Mouse (Mus musculus) liver, embryonic 11.5 days (tissue): ENCODE results near the gene Sat2. TPM values are rescaled to one million over a fixed set of nuclear protein-coding genes. Genes with fewer than 3 reads are reported as not detected.

Source experiments
- ATAC-seq: fragments of 200-750 bp; cut with Nextera tagmentation; replicated peaks from 2 replicates; pipeline ENCODE4 v1.8.0; 2017; ENCODE audit warnings: moderate number of reproducible peaks, mild to moderate bottlenecking, moderate TSS enrichment, moderate library complexity; ENCODE audit not compliant: low FRiP score
- DNase-seq: peaks from one replicate; pipeline ENCODE4 v3.0.0-alpha.2; 2017; ENCODE audit warnings: low spot score
- H3K27ac ChIP-seq: fragments of 300-500 bp; sonication (generic); 2 replicates; pipeline ENCODE4 v1.5.1; 2014; ENCODE audit warnings: mild to moderate bottlenecking, low read depth, low read length, control low read depth
- H3K27me3 ChIP-seq: fragments of 300-500 bp; sonication (generic); replicated peaks from 2 replicates; pipeline ENCODE4 v1.6.1; 2014; ENCODE audit warnings: low read length, mixed read lengths; ENCODE audit not compliant: control insufficient read depth, insufficient read depth
- H3K36me3 ChIP-seq: fragments of 300-500 bp; sonication (generic); 2 replicates; pipeline ENCODE4 v1.6.1; 2014; ENCODE audit warnings: mild to moderate bottlenecking, low read length, moderate library complexity, mixed read lengths; ENCODE audit not compliant: control insufficient read depth, insufficient read depth
- H3K4me1 ChIP-seq: fragments of 300-500 bp; sonication (generic); replicated peaks from 2 replicates; pipeline ENCODE4 v1.6.1; 2014; ENCODE audit warnings: low read length, mixed read lengths; ENCODE audit not compliant: control insufficient read depth, insufficient read depth
- H3K4me2 ChIP-seq: fragments of 300-500 bp; sonication (generic); 2 replicates; pipeline ENCODE4 v1.6.1; 2014; ENCODE audit warnings: mild to moderate bottlenecking, control low read depth, moderate library complexity
- H3K4me3 ChIP-seq: fragments of 300-500 bp; sonication (generic); 2 replicates; pipeline ENCODE4 v1.5.1; 2014; ENCODE audit warnings: low read depth, low read length, control low read depth
- H3K9ac ChIP-seq: fragments of 300-500 bp; sonication (generic); 2 replicates; pipeline ENCODE4 v1.6.1; 2014; ENCODE audit warnings: low read depth, low read length, control low read depth
- H3K9me3 ChIP-seq: fragments of 300-500 bp; sonication (generic); 2 replicates; pipeline ENCODE4 v1.6.1; 2016; ENCODE audit warnings: low read length, inconsistent platforms, mixed read lengths; ENCODE audit not compliant: control insufficient read depth
- WGBS: fragments of 180-500 bp; shearing (Covaris S2); extraction: QIAGEN DNeasy Blood & Tissue Kit; methylation state at CpG from one replicate; pipeline ENCODE4 v1.1.7; 2014; 5-methylcytosine and 5-hydroxymethylcytosine counted together
- polyA plus RNA-seq: library from polyadenylated mRNA; unstranded; fragments of >200 nt; fragmentation: Nextera tagmentation; extraction: Ambion mirVana; gene quantifications from 2 replicates; pipeline ENCODE4 v1.2.1, GENCODE M21; 2014

The Sat2 gene
- polyA plus RNA-seq, 1 experiment from 2014 or later: 16.7 TPM

DNA sequence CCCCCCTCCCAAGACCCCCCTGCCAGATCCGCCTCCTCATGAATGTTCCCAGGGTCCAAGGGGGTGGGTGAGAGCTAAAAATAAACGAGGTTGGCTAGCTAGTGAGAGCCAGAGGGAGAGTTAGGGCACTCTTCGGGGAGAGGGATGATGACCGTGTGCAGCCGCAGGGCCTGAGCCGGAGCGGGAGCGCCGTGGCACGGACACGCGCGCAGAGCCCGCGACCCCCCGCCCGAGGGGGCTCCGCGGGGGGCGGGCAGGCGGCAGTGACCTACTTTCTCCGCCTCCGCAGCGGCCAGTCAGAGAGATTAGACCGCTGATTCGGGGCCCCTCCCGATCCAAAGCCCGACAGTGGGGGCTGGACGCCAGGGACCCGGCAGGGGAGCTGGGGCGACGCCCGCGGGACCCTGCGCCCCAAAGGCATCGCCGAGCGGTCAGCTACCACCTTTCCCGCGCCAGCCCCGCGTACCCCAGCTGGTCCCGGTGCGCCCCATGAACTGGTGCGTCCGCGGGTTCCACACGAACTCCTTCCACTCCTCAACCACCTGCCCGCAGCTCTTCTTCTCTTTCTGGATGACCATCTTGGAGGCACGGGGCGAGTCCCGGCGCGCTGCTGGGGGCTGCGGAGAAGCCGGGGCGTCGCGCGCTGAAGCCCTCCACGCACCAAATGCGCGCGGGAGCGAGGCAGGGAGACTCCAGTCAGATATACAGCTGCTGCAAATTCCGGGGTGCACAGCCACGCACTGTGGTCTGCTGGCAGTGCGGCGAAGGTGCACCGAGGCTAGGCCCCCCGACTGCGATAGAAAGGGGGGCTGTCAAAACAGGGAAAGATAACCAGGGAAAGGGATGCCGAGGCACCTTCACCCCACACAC lies 16.8 kb upstream of the Sat2 start:
- H3K4me1 ChIP-seq: peaks cover 67% of the 10 kb centered on the region

DNA sequence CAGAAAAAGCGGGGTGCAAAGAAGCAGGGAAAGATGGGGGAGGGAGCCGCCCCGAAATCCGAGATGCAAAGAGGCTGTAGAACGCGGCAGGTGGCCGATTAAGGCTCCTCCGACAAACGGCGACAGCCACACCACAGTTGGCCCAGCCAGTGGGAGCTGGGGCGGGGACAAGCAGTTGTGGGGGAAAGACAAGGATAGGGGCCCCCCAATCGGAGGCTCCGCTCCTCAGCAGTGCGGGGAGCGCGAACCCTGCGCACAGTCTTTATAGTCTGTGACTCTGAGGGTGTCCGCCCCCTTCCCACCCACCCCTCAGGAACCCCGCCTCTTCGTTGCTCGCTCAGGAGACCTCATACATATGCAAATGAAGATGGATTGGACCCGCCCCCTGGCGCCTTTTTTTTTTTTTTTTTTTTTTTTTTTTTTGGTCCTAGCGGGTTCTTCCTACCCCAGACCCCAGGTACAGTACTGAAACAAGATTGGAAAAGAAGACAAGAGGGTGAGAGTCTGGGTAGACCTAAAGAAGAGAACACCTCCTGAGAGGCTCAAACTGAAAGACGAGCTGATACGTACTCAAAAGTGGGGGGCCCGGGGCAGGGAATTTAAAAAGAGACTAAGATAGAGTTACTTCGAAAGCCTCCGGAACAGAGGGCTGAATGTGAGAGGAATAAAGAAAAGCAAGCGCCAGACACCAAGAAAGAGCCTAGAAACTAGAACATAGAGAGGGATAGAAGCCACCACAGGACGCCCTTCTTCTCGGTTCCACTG lies 15.9 kb upstream of the Sat2 start, which contains the start of gene Atp1b2:
Gene Atp1b2, minus strand, starts transcription at position 217 of the 765 bp plus-strand sequence.
- no peaks in the 10 kb centered on the region for H3K9me3 ChIP-seq
- DNase-seq (peak; percentile 84), ATAC-seq (peak; percentile 92)
- H3K4me1 ChIP-seq: peaks cover 64% of the 10 kb centered on the region
- 2% methylated on average over 32 of the region's 32 CpGs for WGBS
- peak within 1 kb of the TSS; percentile 99 for H3K4me2 ChIP-seq
- peak within 1 kb of the TSS; percentile 82 for H3K4me3 ChIP-seq
- no peaks in the 10 kb centered on the region; the same call in 1 of the 2 replicates for H3K27me3 ChIP-seq
- peak within 1 kb of the TSS; percentile 85 for H3K27ac ChIP-seq
- peaks cover 3% of the 10 kb centered on the region; the same call in 1 of the 2 replicates for H3K36me3 ChIP-seq
- peak within 1 kb of the TSS; percentile 74 for H3K9ac ChIP-seq

More for the DNA sequence above, 16.8 kb upstream of the Sat2 start:
- Histone ChIP-seq H3K4me2 (peak overlapping the region; percentile 99), H3K9me3 (no peaks in the 10 kb centered on the region), H3K4me3 (peak overlapping the region; percentile 82), H3K27ac (peak overlapping the region; percentile 82), H3K9ac (peak overlapping the region; percentile 74), H3K27me3 (no peaks in the 10 kb centered on the region; the same call in 1 of the 2 replicates), H3K36me3 (peaks cover 3% of the 10 kb centered on the region; the same call in 1 of the 2 replicates)
- 1% methylated on average over 73 of the region's 73 CpGs for WGBS
- no peak for DNase-seq
- peak; percentile 7; the same call in 1 of the 2 replicates for ATAC-seq

DNA sequence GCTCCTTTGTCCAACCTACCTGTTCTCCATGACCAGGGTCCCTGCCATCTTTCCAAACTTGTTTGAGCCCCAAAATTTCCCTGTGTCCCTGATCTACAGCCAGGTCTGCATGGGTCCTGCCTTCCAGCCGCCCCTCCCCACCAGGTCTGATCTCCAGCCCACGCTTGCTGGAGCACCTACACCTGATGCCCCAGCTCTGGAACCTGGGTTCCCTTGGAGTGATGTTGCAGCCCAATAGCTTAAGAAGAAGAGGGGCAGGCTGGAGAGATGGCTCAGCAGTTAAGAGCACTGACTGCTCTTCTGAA lies 15.4 kb upstream of the Sat2 start:
- Histone ChIP-seq H3K9me3 (no peaks in the 10 kb centered on the region), H3K27me3 (no peaks in the 10 kb centered on the region; the same call in 1 of the 2 replicates), H3K9ac (peak overlapping the region; percentile 69), H3K4me3 (peak overlapping the region; percentile 82), H3K27ac (peak overlapping the region; percentile 85), H3K4me2 (peak overlapping the region; percentile 99), H3K4me1 (peaks cover 59% of the 10 kb centered on the region), H3K36me3 (no peaks in the 10 kb centered on the region)
- 49% methylated on average over 2 of the region's 2 CpGs for WGBS
- no peak for ATAC-seq
- DNase-seq: no peak

DNA sequence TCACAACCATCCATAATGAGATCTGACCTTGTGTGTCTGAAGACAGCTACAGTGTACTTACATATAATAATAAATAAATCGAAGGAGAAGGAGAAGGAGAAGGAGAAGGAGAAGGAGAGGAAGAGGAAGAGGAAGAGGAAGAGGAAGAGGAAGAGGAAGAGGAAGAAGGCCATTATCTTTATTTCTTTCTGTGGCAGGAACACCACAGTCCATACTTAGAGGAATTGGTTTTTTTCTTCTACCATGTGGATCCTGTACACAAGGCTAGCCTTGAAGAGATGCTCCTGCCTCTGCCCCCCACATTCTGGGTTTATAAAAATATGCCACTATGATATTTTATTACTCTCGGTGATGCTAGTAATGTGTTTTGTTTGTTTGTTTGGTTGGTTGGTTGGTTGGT lies 15.0 kb upstream of the Sat2 start:
- Histone ChIP-seq H3K9me3 (no peaks in the 10 kb centered on the region), H3K27ac (no peak overlapping the region), H3K4me1 (peaks cover 55% of the 10 kb centered on the region), H3K9ac (no peak overlapping the region), H3K27me3 (no peaks in the 10 kb centered on the region; the same call in 1 of the 2 replicates), H3K4me2 (no peak overlapping the region), H3K4me3 (no peak overlapping the region), H3K36me3 (no peaks in the 10 kb centered on the region)
- 74% methylated on average over 2 of the region's 2 CpGs for WGBS
- ATAC-seq: no peak
- no peak for DNase-seq

DNA sequence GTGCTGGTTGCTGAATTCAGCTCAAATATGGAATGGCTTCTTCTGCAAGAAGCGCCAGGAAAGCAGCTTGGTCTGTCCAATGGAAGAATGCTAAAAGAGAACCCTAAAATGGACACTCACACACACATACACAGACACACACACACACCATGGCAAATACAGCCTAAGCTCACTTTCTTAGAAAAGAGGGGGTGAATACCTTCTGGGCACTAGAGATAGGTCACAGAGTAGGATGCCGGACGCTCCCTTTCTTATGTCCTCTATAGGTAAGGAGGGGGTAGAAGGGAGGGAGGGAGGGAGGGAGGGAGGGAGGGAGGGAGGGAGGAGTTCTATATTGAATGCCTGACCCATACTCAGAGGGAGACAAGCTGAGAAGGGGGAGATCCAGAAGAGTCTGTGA lies 13.3 kb upstream of the Sat2 start:
- no peaks in the 10 kb centered on the region for H3K36me3 ChIP-seq
- DNase-seq: no peak
- no peak overlapping the region for H3K9ac ChIP-seq
- WGBS: 59% methylated on average over 3 of the region's 3 CpGs
- H3K4me3 ChIP-seq: no peak overlapping the region
- peak; percentile 46 for ATAC-seq
- no peak overlapping the region; the same call in 1 of the 2 replicates for H3K4me2 ChIP-seq
- H3K9me3 ChIP-seq: no peaks in the 10 kb centered on the region
- H3K27ac ChIP-seq: peak overlapping the region; percentile 95
- H3K27me3 ChIP-seq: no peaks in the 10 kb centered on the region; the same call in 1 of the 2 replicates
- peaks cover 49% of the 10 kb centered on the region for H3K4me1 ChIP-seq

DNA sequence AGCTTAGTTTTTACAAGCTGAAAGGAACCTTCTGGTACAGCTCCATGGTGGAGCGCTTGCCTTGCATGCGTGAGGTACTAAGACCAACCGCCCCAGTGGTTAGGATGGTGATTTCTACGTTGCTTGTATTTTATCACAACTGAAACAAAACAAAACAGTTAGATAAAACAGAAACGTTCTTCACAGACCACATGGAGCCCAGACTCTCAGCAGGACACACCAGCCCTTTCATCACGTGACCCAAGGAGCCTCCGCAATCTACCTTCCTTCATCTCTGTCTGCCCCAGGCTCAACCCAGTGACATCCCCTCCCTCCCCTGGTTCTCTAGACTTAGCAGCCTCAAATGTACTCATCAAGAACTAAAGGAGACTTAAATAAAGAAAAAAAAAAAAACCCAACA lies 12.4 kb upstream of the Sat2 start:
- Histone ChIP-seq H3K27me3 (no peaks in the 10 kb centered on the region), H3K4me2 (peak overlapping the region; percentile 49), H3K36me3 (no peaks in the 10 kb centered on the region), H3K4me3 (no peak overlapping the region), H3K27ac (peak overlapping the region; percentile 95), H3K9ac (peak overlapping the region; percentile 46), H3K4me1 (peaks cover 43% of the 10 kb centered on the region), H3K9me3 (no peaks in the 10 kb centered on the region)
- DNase-seq (no peak), ATAC-seq (peak; percentile 51)
- WGBS: 30% methylated on average over 7 of the region's 7 CpGs

DNA sequence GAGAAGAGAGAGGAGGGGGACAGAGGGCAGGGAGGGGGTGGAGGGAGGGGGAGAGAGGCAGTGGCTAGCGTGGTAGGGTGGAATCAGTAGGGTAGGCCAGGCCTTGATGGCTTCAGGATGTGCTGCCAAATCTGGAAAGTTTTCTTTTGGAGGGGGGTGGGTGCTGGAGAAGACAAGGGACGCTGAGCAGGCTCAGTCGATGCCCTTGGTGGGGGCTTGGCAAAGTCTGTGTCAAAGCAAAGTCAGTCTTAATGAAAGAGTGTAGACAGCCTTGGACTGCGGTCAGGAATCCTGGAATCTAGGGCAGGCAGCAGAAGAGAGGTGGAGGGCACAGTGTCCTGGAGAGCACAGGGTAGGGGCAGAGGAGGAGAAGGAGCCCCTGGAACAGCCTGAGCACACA lies 10.9 kb upstream of the Sat2 start:
- Histone ChIP-seq H3K4me2 (no peak overlapping the region), H3K9ac (no peak overlapping the region), H3K4me3 (no peak overlapping the region), H3K27ac (no peak overlapping the region), H3K36me3 (no peaks in the 10 kb centered on the region), H3K9me3 (no peaks in the 10 kb centered on the region), H3K27me3 (no peaks in the 10 kb centered on the region), H3K4me1 (peaks cover 38% of the 10 kb centered on the region)
- ATAC-seq (no peak), DNase-seq (no peak)
- 68% methylated on average over 4 of the region's 4 CpGs for WGBS

DNA sequence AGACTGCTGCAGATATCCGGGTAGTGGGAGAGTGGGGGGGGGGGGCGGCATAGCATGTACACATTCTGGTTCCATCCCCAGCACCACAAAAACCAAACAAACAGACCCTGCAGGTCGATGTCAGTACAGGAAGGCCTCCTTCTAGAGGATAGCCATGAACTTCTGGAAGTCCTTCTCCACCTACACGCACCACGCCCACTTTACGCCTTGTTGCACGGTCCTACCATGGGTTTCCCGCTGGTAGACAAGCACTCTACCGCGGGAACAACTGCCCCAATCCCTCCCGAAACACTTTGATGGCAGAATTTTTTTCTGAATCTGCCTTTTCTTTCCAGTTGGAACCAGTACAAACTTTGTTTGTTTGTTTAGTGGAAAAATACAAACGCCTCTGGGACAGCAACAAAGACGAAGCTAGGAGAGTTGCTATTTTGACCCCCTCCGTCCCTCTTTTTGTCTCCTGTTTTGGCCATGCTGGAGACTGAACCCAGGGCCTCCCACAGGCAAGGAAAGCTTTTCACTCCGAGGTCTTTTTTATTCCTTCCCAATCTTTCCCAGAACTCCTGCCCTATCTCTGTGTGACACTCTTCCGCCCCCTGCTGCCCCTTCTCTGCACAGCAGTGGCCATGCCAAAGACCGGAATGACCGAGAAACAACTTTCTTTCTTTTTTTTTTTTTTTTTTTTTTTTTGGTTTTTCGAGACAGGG lies 8.1 kb upstream of the Sat2 start:
- WGBS: 10% methylated on average over 19 of the region's 19 CpGs
- Histone ChIP-seq H3K4me3 (peak overlapping the region; percentile 43), H3K9me3 (no peaks in the 10 kb centered on the region), H3K9ac (peak overlapping the region; percentile 63), H3K27ac (no peak overlapping the region), H3K27me3 (no peaks in the 10 kb centered on the region), H3K4me1 (peaks cover 32% of the 10 kb centered on the region), H3K36me3 (no peaks in the 10 kb centered on the region), H3K4me2 (peak overlapping the region; percentile 83)
- DNase-seq (peak; percentile 77), ATAC-seq (peak; percentile 55; the same call in 1 of the 2 replicates)
